Mouse (Mus musculus): ENCODE measurements around the gene Tmem198.

The Tmem198 gene

DNA sequence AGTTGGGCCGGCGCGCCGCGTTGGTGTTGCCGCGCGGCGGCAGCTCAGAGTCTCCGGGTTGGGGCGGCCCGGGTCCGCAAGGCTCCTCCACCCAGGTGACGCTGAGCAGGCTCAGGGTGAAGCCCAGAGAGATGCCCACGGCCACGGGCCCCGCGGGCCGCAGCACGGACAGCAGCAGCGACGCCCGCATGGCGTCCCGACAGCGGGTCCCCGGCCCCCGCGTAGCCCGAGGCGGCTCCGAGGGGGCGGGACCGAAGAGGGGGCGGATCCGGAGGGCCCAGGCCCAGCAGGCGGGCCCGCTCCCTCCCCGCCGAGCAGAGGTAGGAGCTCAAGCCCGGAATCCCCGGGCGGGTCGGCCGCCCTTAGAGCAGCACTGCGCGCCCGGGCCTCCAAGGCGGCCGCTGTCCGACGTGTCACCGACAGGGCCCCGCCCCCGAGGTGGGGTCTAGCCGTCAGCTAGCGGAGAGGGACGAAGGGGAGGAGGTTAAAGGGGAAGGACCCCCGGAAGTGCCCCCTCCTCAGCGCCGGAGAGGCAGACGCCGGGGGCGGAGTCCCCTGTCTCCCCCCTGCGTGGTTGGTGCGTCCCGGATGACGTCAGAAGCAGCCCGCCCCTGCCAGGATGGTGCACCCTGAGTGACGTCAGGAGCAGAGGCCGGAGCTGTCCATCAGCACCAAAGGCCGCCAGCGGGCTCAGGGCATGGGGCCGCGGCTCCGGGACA lies at the start of gene Tmem198, which contains the start of gene Chpf:
Gene Tmem198 (plus strand): TSS at position 617 of the 719 bp plus-strand sequence.
Gene Chpf (minus strand): TSS at position 392 of the 719 bp plus-strand sequence.
- peak; percentile 98 for DNase-seq

DNA sequence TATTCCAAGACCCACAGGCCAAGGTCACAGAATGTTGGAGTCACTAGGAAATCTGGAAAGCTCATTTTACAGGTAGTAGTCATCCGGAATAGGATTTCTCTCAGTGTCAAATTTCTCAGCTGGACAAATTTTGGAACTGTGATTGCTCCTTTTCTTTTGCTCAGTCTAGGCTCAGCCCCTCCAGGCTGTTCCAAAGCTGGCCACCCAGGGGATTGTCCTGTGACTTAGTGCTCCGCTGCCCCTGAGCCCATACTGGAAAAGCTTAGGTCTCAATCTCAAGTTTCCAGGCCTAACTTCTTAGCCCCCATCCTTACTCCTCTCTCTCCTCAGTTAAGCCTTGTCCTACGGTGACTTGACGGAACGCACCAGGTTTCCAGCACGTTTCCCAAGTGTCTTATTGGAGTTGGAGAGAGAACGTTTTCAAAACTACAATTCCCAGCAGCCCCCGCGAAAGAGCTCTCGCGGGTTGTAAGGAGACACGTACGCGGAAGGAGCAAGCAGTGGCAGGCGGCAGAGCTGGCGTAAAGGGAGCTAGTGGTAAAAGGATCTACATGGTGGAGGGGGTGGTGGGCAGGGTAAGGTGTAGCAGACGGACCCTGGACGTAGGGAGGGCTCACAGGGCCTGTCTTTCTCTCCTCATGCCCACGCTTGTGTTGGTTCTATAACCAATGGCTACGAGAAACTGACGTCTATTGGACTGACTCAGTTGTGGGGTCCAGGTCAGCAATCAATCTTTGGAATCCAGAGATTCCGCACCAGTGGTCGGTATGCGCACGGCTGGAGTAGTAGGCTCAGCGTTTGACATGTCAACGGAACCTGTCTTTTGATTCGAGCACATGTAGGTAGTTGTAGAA lies 43.6 kb upstream of the Tmem198 start, which contains the start of gene Gmppa:
Gene Gmppa (plus strand): TSS at position 456 of the 854 bp plus-strand sequence.
- DNase-seq, result peak; percentile 91

- DNase-seq, result no peak
These were observed 40.5 kb upstream of the Tmem198 start for GRCm38 (mm10) chr1:75438782-75439181.

DNA sequence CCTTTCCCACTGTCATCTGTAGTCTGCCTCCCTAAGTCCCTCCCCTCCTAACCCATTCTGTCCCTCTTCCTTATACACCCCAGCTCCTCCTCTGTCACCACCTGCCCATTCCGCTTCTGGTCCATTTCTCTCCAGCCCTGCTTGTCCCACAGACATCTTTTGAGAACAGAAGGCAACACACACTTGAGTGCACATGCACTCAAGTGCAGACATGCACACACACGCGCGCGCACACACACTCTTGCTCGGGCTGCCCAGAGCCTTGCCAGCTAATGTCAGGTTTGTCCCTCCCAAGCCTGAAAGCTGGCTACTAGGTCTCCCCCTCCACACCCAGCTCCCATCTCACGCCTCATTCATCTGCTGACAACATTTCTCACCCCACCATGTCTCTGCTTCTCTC lies 38.7 kb upstream of the Tmem198 start:
- DNase-seq, result no peak

GRCm38 (mm10) chr1:75441471-75441996 lies 37.8 kb upstream of the Tmem198 start:
- DNase-seq, result no peak

DNA sequence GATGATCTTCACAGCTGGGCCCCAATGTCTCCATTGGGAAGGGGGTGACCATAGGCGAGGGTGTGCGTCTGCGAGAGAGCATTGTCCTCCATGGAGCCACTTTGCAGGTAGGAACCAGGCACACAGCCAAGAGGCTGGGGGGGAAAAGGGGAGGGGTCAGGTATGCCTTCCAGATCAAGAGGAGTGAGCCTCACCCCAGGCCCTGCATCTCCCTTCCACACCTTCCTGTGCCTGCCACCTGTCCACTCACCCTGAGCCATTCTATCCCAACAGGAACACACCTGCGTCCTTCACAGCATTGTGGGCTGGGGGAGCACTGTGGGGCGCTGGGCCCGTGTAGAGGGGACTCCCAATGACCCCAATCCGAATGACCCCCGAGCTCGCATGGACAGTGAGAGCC lies 37.2 kb upstream of the Tmem198 start:
- DNase-seq, result no peak

GRCm38 (mm10) chr1:75442811-75443210 lies 36.5 kb upstream of the Tmem198 start:
- no peak for DNase-seq

- DNase-seq, result no peak
These were observed 35.9 kb upstream of the Tmem198 start for GRCm38 (mm10) chr1:75443247-75444024.

- no peak for DNase-seq
These were observed 35.1 kb upstream of the Tmem198 start for GRCm38 (mm10) chr1:75444208-75444607.

DNA sequence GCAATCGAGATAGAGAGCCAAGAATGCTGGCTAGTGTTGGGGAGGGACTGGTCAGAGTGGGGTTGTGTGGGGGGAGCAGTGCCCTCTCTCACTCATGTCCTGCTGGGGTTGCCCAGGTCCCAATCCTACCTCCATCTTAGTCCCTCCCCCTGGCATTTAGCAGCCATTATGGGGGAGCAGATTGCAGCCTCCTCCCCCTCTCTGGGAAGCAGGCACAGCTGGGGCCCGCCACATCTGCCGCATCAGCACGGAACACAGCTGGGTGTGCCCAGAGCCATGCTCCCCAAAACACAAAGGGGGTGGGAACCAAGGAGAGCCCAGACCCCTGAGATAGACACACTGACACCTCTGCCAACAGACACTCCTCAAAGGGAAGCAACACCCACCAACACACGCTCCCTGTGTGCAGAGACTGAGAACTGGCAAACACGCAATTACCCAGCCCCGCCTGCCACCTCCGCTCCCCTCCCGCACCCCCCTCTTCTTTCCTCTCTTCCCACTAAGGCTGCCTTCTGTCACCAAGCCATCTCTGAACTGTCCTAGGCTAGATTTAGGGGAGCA lies 34.1 kb upstream of the Tmem198 start:
- peak; percentile 43 for DNase-seq

DNA sequence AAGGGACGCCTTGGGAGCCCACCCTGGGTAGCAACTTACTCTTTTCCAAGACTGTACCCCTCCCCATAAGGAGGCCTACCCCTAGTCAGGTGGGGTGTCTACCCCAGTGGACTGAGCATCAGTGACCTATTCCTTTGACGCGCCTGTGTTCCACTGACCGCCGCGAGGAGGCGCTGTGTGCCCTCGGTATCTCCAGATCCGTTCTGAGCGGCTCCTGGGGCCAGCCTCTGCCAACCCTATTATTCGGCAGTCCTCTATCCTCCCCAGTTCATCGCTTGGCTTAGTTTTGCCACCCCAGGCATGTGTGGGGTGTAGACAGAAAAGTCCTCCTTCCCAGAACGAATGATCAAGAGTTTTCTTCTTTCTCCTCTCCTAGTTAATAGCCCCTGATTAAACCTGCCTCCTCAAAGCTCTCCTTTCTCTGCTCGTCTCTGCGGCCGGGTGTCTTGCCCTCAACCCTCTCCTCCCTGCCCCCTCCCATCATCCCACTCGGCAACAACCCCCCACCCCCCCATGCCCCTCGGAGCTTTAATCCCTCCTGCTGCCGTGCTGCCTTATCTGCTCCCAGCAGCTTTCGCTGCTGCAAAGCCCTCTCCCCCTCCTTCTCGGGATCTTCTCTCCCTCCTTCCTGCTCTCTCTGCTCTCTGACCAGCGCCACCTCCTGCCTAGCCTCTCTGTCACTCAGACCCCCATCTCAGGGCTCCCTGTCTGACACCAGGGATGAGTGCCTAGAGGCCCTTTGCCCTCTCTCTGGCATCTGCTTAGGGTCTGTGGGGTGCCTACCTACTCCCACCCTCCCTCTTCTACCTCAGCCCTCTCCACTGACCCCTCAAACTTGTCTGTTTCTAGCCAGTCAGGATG lies 33.4 kb upstream of the Tmem198 start:
- peak; percentile 86 for DNase-seq

GRCm38 (mm10) chr1:75446656-75447055 lies 32.7 kb upstream of the Tmem198 start:
- DNase-seq, result peak; percentile 49

DNA sequence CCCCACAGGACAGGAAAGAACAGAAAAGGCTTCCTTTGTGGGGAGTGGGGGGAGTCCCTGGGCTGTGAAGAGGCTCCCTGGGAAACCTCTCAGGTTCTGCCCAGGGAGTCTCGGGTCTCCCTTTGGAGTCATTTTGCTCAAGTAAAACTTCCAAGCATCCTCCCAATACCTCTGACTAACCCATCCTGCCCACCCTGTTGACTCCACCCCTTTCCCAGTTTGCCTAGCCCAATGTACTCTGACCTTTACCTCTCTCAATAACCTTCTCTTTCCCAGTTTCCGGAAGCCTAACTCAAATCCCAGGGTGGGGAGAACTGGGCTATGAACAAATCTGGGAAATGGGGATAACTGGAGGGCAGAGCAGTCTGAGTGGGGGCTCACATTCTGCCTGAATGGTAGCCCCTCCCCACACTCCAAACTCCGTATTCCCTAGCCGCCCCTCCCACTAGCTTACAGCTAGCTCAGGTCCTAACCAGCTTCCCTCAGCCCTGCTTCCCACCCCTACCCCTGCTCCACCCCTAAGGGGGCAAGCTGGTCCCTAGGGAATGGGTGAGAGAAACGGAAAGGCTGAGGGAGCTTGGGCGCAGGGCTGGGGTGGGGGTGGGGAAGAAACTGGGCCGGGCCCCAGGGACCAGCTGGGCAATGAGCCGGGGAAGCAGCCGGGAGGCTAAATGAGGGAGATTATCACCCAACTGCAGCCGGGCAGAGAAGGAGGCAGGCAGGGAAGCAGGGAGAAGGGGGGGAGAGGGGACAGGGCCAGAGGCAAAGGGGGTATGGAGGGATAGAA lies 31.9 kb upstream of the Tmem198 start:
- DNase-seq, result peak; percentile 63

- DNase-seq, result no peak
These were observed 31.3 kb upstream of the Tmem198 start for GRCm38 (mm10) chr1:75448052-75448431.

DNA sequence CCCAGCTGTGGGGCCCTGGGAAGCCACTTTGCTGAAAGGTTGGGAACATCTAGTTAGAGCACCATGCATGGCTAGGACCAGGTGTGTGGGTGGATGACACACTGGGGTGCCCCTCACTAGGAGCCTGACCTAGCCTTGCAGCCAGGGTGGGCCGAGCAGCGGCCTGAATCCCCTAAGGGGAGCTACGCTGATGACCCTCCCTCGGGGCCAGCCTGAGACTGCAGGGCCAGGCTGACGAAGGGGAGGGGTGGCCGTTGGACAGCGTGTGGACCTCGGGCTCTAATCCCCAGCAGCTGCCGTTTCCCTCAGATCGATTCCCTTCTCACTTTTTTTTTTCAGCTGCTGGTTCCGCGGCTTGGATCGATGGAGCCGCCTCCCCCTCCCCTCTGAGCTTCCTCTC lies 30.4 kb upstream of the Tmem198 start:
- DNase-seq, result no peak

- no peak for DNase-seq
These were observed 29.8 kb upstream of the Tmem198 start for GRCm38 (mm10) chr1:75449377-75450135.

DNA sequence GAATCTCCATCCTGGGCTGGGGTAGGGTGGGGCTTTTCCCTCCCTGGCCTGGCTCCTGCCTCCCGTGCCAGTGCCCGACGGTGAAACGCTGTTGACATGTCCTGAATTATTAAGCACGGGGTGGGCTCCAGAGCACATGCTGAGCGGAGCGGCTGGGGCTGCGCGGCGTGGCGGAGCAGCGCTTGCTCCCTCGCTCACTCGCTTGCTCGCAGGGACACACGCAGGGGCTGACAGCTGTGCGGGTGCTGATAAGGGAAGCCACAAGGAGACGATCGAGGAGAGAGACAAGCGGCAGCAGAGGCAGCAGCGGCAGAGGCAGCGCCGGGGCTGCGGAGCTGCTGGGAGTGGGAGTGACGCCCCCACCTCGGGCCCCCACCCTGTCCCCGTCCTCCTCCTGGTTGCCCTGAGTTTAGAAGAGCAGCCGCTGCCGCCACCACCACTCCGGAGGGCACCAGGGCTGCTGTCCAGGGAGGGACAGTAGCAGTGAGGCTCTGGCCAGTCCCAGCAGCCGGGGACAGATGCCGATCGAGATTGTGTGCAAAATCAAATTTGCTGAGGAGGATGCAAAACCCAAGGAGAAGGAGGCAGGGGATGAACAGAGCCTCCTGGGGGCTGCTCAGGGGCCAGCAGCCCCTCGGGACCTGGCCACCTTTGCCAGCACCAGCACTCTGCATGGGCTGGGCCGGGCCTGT lies 28.9 kb upstream of the Tmem198 start, which contains the start of gene Asic4:
Gene Asic4 (plus strand): TSS at position 123 of the 692 bp plus-strand sequence.
- peak; percentile 31 for DNase-seq

DNA sequence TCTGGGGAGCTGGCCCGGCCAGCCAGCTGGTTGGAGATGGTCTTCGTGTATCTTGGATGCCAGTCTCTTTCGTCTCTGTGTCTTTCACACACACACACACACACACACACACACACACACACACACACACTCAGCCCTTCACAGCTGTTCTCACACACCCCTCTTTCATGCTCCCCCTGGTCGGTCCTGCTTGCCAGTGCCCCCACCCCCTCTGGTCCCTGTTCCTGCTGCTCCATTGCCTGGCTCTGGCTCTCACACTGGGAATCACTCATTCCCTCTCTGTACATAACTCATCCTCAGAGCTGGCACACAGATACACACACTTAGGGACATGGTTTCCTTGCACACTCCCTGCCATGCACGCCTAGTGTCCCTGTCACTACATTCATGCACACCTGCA lies 27.4 kb upstream of the Tmem198 start:
- no peak for DNase-seq

- no peak for DNase-seq
These were observed 23.9 kb upstream of the Tmem198 start for GRCm38 (mm10) chr1:75455433-75455832.
